Mouse (Mus musculus): ENCODE measurements around the gene Slit3. TPM values are rescaled to one million over a fixed set of nuclear protein-coding genes. Genes with fewer than 3 reads are reported as not detected.

The Slit3 gene
- polyA plus RNA-seq, 1 experiment from 2014 or later: 13.0 TPM

- no peak overlapping the region for H3K27ac ChIP-seq (replicated peaks)
- H3K4me2 ChIP-seq: no peak overlapping the region
- H3K9me3 ChIP-seq: no peaks in the 10 kb centered on the region
- WGBS: 72% methylated on average over 5 of the region's 5 CpGs
- H3K9ac ChIP-seq: no peak overlapping the region
- 0 out of 2 replicates have a peak, but pooled peaks cover 2% of the 10 kb centered on the region for H3K27me3 ChIP-seq
- H3K4me1 ChIP-seq (replicated peaks): peaks cover 22% of the 10 kb centered on the region
- H3K4me3 ChIP-seq: no peak overlapping the region
- no peak for ATAC-seq (ENCODE audit: low FRiP score, low read depth)
- H3K36me3 ChIP-seq: no peaks in the 10 kb centered on the region
Measured at GRCm38 (mm10) chr11:35419013-35419412, 298.0 kb downstream of the Slit3 start.

GRCm38 (mm10) chr11:35421728-35422127 lies 300.7 kb downstream of the Slit3 start:
- H3K36me3 ChIP-seq: no peaks in the 10 kb centered on the region
- H3K9me3 ChIP-seq: no peaks in the 10 kb centered on the region
- H3K27me3 ChIP-seq: no peaks in the 10 kb centered on the region
- peaks cover 14% of the 10 kb centered on the region for H3K4me1 ChIP-seq (replicated peaks)
- H3K27ac ChIP-seq (replicated peaks): no peak overlapping the region
- ATAC-seq (ENCODE audit: low FRiP score, low read depth): no peak
- no peak overlapping the region for H3K4me2 ChIP-seq
- no peak overlapping the region for H3K9ac ChIP-seq
- 52% methylated on average over 4 of the region's 4 CpGs for WGBS
- H3K4me3 ChIP-seq: no peak overlapping the region

- WGBS: 79% methylated on average over 7 of the region's 7 CpGs
- Histone ChIP-seq H3K27me3 (no peaks in the 10 kb centered on the region), H3K36me3 (no peaks in the 10 kb centered on the region), H3K4me2 (no peak overlapping the region), H3K9ac (no peak overlapping the region), H3K4me3 (no peak overlapping the region), H3K27ac (replicated peaks) (no peak overlapping the region), H3K4me1 (replicated peaks) (no peaks in the 10 kb centered on the region), H3K9me3 (no peaks in the 10 kb centered on the region)
- ATAC-seq (ENCODE audit: low FRiP score, low read depth): no peak
Measured at GRCm38 (mm10) chr11:35428036-35428435, 307.0 kb downstream of the Slit3 start.

GRCm38 (mm10) chr11:35431130-35431529 lies 310.1 kb downstream of the Slit3 start:
- H3K4me2 ChIP-seq: no peak overlapping the region
- H3K27me3 ChIP-seq: no peaks in the 10 kb centered on the region
- WGBS: 70% methylated on average over 8 of the region's 8 CpGs
- no peaks in the 10 kb centered on the region for H3K36me3 ChIP-seq
- no peak for ATAC-seq (ENCODE audit: low FRiP score, low read depth)
- H3K9me3 ChIP-seq: no peaks in the 10 kb centered on the region
- no peak overlapping the region for H3K27ac ChIP-seq (replicated peaks)
- H3K4me1 ChIP-seq (replicated peaks): no peaks in the 10 kb centered on the region
- H3K9ac ChIP-seq: no peak overlapping the region
- H3K4me3 ChIP-seq: no peak overlapping the region

GRCm38 (mm10) chr11:35437510-35437909 lies 316.5 kb downstream of the Slit3 start:
- H3K27me3 ChIP-seq: no peaks in the 10 kb centered on the region
- no peak overlapping the region for H3K4me3 ChIP-seq
- H3K4me1 ChIP-seq (replicated peaks): peaks cover 3% of the 10 kb centered on the region; the same call in 1 of the 2 replicates
- H3K27ac ChIP-seq (replicated peaks): no peak overlapping the region
- no peaks in the 10 kb centered on the region for H3K9me3 ChIP-seq
- WGBS: 84% methylated on average over 6 of the region's 6 CpGs
- H3K36me3 ChIP-seq: no peaks in the 10 kb centered on the region
- ATAC-seq (ENCODE audit: low FRiP score, low read depth): no peak
- no peak overlapping the region for H3K9ac ChIP-seq
- H3K4me2 ChIP-seq: no peak overlapping the region

- Histone ChIP-seq H3K4me3 (no peak overlapping the region), H3K4me1 (replicated peaks) (peaks cover 3% of the 10 kb centered on the region; the same call in 1 of the 2 replicates), H3K27ac (replicated peaks) (no peak overlapping the region), H3K36me3 (no peaks in the 10 kb centered on the region), H3K27me3 (no peaks in the 10 kb centered on the region), H3K4me2 (no peak overlapping the region), H3K9ac (no peak overlapping the region), H3K9me3 (no peaks in the 10 kb centered on the region)
- no peak for ATAC-seq (ENCODE audit: low FRiP score, low read depth)
- WGBS: 34% methylated on average over 11 of the region's 11 CpGs
Measured at GRCm38 (mm10) chr11:35440186-35440585, 319.2 kb downstream of the Slit3 start.

GRCm38 (mm10) chr11:35444489-35445100 lies 323.6 kb downstream of the Slit3 start:
- Histone ChIP-seq H3K27me3 (0 out of 2 replicates have a peak, but pooled peaks cover 4% of the 10 kb centered on the region), H3K27ac (replicated peaks) (no peak overlapping the region), H3K9me3 (no peaks in the 10 kb centered on the region), H3K36me3 (no peaks in the 10 kb centered on the region), H3K4me3 (no peak overlapping the region), H3K4me1 (replicated peaks) (peaks cover 7% of the 10 kb centered on the region), H3K4me2 (no peak overlapping the region), H3K9ac (no peak overlapping the region)
- WGBS: 69% methylated on average over 6 of the region's 6 CpGs
- 0 out of 2 replicates have a peak, but pooled peaks have one; percentile 38 for ATAC-seq (ENCODE audit: low FRiP score, low read depth)

- 0 out of 2 replicates have a peak, but pooled peaks cover 8% of the 10 kb centered on the region for H3K27me3 ChIP-seq
- no peak overlapping the region for H3K4me2 ChIP-seq
- no peaks in the 10 kb centered on the region for H3K36me3 ChIP-seq
- WGBS: 74% methylated on average over 9 of the region's 9 CpGs
- no peaks in the 10 kb centered on the region for H3K9me3 ChIP-seq
- no peak for ATAC-seq (ENCODE audit: low FRiP score, low read depth)
- H3K4me3 ChIP-seq: no peak overlapping the region
- H3K4me1 ChIP-seq (replicated peaks): peaks cover 10% of the 10 kb centered on the region; the same call in 1 of the 2 replicates
- no peak overlapping the region for H3K27ac ChIP-seq (replicated peaks)
- H3K9ac ChIP-seq: no peak overlapping the region
Measured at GRCm38 (mm10) chr11:35447951-35448350, 326.9 kb downstream of the Slit3 start.

GRCm38 (mm10) chr11:35449199-35449598 lies 328.2 kb downstream of the Slit3 start:
- H3K27me3 ChIP-seq: 0 out of 2 replicates have a peak, but pooled peaks cover 11% of the 10 kb centered on the region
- no peak overlapping the region for H3K4me3 ChIP-seq
- no peaks in the 10 kb centered on the region for H3K9me3 ChIP-seq
- no peak for ATAC-seq (ENCODE audit: low FRiP score, low read depth)
- no peak overlapping the region for H3K9ac ChIP-seq
- 83% methylated on average over 6 of the region's 6 CpGs for WGBS
- H3K36me3 ChIP-seq: no peaks in the 10 kb centered on the region
- H3K4me1 ChIP-seq (replicated peaks): peaks cover 20% of the 10 kb centered on the region
- H3K27ac ChIP-seq (replicated peaks): no peak overlapping the region
- no peak overlapping the region for H3K4me2 ChIP-seq

- H3K27ac ChIP-seq (replicated peaks): no peak overlapping the region
- H3K4me3 ChIP-seq: no peak overlapping the region
- H3K9ac ChIP-seq: no peak overlapping the region
- no peaks in the 10 kb centered on the region for H3K36me3 ChIP-seq
- 0 out of 2 replicates have a peak, but pooled peaks cover 8% of the 10 kb centered on the region for H3K27me3 ChIP-seq
- 31% methylated on average over 4 of the region's 4 CpGs for WGBS
- H3K4me2 ChIP-seq: no peak overlapping the region
- no peaks in the 10 kb centered on the region for H3K9me3 ChIP-seq
- H3K4me1 ChIP-seq (replicated peaks): peaks cover 29% of the 10 kb centered on the region
- no peak for ATAC-seq (ENCODE audit: low FRiP score, low read depth)
Measured at GRCm38 (mm10) chr11:35451636-35452035, 330.6 kb downstream of the Slit3 start.

- no peak overlapping the region for H3K27ac ChIP-seq (replicated peaks)
- H3K9me3 ChIP-seq: no peaks in the 10 kb centered on the region
- no peak overlapping the region for H3K4me2 ChIP-seq
- peaks cover 27% of the 10 kb centered on the region for H3K4me1 ChIP-seq (replicated peaks)
- H3K9ac ChIP-seq: no peak overlapping the region
- 0 out of 2 replicates have a peak, but pooled peaks cover 8% of the 10 kb centered on the region for H3K27me3 ChIP-seq
- peak; percentile 80 for ATAC-seq (ENCODE audit: low FRiP score, low read depth)
- WGBS: 19% methylated on average over 5 of the region's 5 CpGs
- no peaks in the 10 kb centered on the region for H3K36me3 ChIP-seq
- no peak overlapping the region for H3K4me3 ChIP-seq
Measured at GRCm38 (mm10) chr11:35452413-35452812, 331.4 kb downstream of the Slit3 start.

GRCm38 (mm10) chr11:35454191-35454725 lies 333.2 kb downstream of the Slit3 start:
- Histone ChIP-seq H3K36me3 (no peaks in the 10 kb centered on the region), H3K9me3 (no peaks in the 10 kb centered on the region), H3K4me3 (no peak overlapping the region), H3K27me3 (0 out of 2 replicates have a peak, but pooled peaks cover 8% of the 10 kb centered on the region), H3K27ac (replicated peaks) (0 out of 2 replicates have a peak overlapping the region, but pooled peaks have one; percentile 25), H3K4me2 (no peak overlapping the region), H3K9ac (no peak overlapping the region), H3K4me1 (replicated peaks) (peaks cover 27% of the 10 kb centered on the region)
- ATAC-seq (ENCODE audit: low FRiP score, low read depth): peak; percentile 52
- WGBS: 11% methylated on average over 10 of the region's 10 CpGs
